Mouse (Mus musculus): Measurements from ENCODE around the gene Sf3b5. TPM values are rescaled to one million over a fixed set of nuclear protein-coding genes. Genes with fewer than 3 reads are reported as not detected.

Sf3b5 gene
- polyA plus RNA-seq (2017; shearing (Covaris generic)): 10 to 100 TPM; 27.7 to 33.1 TPM

GRCm38 (mm10) chr10:13005043-13005442 is at the start of gene Sf3b5:
Gene Sf3b5, plus strand, starts transcription at chr10:13005343.

DNA sequence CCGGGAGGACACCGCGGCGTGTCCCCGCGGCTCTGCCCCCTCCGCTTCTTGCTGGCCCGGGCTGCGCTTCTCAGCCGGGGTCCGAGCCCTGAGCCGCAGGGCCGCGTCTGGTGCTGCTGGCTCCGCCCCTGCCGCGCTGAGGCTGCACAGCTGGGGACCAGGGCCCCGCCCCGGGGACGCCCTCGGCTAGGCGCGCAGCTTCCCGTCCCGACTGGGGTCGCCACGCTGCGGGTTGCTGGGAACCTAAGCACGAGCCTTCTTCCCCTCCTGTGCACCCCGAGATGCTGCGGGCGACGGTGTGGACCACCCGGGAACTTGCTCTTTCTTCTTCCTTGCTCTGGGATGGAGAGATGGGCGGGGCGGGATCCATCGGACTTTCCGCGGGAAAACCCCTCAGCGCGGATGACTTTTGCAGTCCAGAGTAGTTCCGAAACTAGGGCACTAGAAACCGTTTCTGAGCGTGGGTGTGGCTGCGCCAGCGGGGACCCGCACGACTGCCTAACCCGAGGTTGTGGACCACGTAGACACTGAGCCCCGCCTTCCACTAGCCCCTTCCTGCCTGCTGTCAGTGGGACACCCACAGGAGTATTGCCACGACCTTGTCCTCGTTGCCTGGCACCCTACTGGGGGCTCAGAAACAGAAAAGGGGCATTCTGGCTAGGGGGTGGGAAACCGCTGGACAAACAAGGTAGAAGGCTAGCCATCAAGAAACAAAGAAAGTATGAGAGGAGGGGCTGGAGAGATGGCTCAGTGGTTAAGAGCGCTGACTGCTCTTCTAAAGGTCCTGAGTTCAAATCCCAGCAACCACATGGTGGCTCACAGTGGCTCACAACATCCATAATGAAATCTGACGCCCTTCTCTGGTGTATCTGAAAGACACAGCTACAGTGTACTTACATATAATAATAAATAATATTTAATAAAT is 40.7 kb upstream of the Sf3b5 start, which contains the start of gene Stx11:
TSS of gene Stx11 (minus strand) at position 148 of the 925 bp plus-strand sequence.

Other genes starting within 250 kb of the Sf3b5 start
- gene Utrn, start 136.0 kb upstream of the Sf3b5 start, polyA plus RNA-seq (2017; shearing (Covaris generic)): 100 to 1,000 TPM; 245 to 269 TPM
- gene Stx11, start 41.0 kb upstream of the Sf3b5 start, polyA plus RNA-seq (2017; shearing (Covaris generic)): 10 to 100 TPM; 24.2 to 61.7 TPM
- gene Plagl1, start 55.2 kb downstream of the Sf3b5 start, polyA plus RNA-seq (2017; shearing (Covaris generic)): 1 to 10 TPM; 2.1 to 4.4 TPM
- gene Zc2hc1b, start 172.7 kb downstream of the Sf3b5 start, polyA plus RNA-seq (2017; shearing (Covaris generic)): 1 to 10 TPM in 1 of 2 experiments, not detected in 1; 1.2 TPM
- gene Ltv1, start 187.8 kb downstream of the Sf3b5 start, polyA plus RNA-seq (2017; shearing (Covaris generic)): 10 to 100 TPM; 41.4 to 46.4 TPM